Mouse (Mus musculus) heart, embryonic 14.5 days (tissue): Measurements from ENCODE around the gene Zfp512b. TPM values are rescaled to one million over a fixed set of nuclear protein-coding genes. Genes with fewer than 3 reads are reported as not detected.
A peak's percentile ranks its signal among the peaks of the same experiment; 100 is the strongest.

ENCODE experiments used
- ATAC-seq: fragments of 200-750 bp; cut with Nextera tagmentation; 2 replicates; pipeline ENCODE4 v1.8.0; 2017; ENCODE audit warnings: low read depth, moderate TSS enrichment; ENCODE audit not compliant: insufficient number of reproducible peaks, insufficient read depth, low FRiP score
- H3K27ac ChIP-seq, 2 experiments: fragments of 200-500 bp in 1 of 2; fragments of 300-500 bp in 1 of 2; sonication (generic) in 1 of 2; replicated peaks in 1 of 2; 2 replicates each; pipeline ENCODE4 v1.5.1; 2012 to 2014; ENCODE audit warnings: low read depth in 2 of 2, low read length in 2 of 2, control low read depth in 1 of 2, mild to moderate bottlenecking in 1 of 2, mixed read lengths in 1 of 2; ENCODE audit not compliant: control insufficient read depth in 1 of 2, insufficient read depth in 1 of 2
- H3K27me3 ChIP-seq: fragments of 300-500 bp; sonication (generic); 2 replicates; pipeline ENCODE4 v1.6.1; 2014; ENCODE audit warnings: mild to moderate bottlenecking, low read length, control low read depth; ENCODE audit not compliant: control insufficient read depth, insufficient read depth
- H3K36me3 ChIP-seq: fragments of 300-500 bp; sonication (generic); 2 replicates; pipeline ENCODE4 v1.6.1; 2014; ENCODE audit warnings: mild to moderate bottlenecking, control low read depth, low read length, mixed read lengths; ENCODE audit not compliant: control insufficient read depth, insufficient read depth
- H3K4me1 ChIP-seq, 2 experiments: fragments of 200-500 bp in 1 of 2; fragments of 300-500 bp in 1 of 2; sonication (generic) in 1 of 2; 2 replicates each; pipeline ENCODE4 v1.6.1; 2012 to 2014; ENCODE audit warnings: low read length in 2 of 2, control low read depth in 1 of 2, mixed read lengths in 1 of 2; ENCODE audit not compliant: control insufficient read depth in 2 of 2, insufficient read depth in 2 of 2
- H3K4me2 ChIP-seq: fragments of 300-500 bp; sonication (generic); 2 replicates; pipeline ENCODE4 v1.6.1; 2014; ENCODE audit warnings: mild to moderate bottlenecking, low read length
- H3K4me3 ChIP-seq, 2 experiments: fragments of 200-500 bp in 1 of 2; fragments of 300-500 bp in 1 of 2; sonication (generic) in 1 of 2; 2 replicates each; pipeline ENCODE4 v1.5.1; 2012 to 2014; ENCODE audit warnings: low read length in 2 of 2, mild to moderate bottlenecking in 2 of 2, control low read depth in 1 of 2, low read depth in 1 of 2, moderate library complexity in 1 of 2; ENCODE audit not compliant: control insufficient read depth in 1 of 2, insufficient read depth in 1 of 2
- H3K9ac ChIP-seq: fragments of 300-500 bp; sonication (generic); 2 replicates; pipeline ENCODE4 v1.6.1; 2014; ENCODE audit warnings: mild to moderate bottlenecking, low read length
- H3K9me3 ChIP-seq: fragments of 300-500 bp; sonication (generic); 2 replicates; pipeline ENCODE4 v1.6.1; 2016; ENCODE audit warnings: low read length, control low read depth; ENCODE audit not compliant: control insufficient read depth
- WGBS: fragments of 180-500 bp; shearing (Covaris S2); extraction: QIAGEN DNeasy Blood & Tissue Kit; methylation state at CpG from one replicate; pipeline ENCODE4 v1.1.7; 2014; 5-methylcytosine and 5-hydroxymethylcytosine counted together
- polyA plus RNA-seq: library from polyadenylated mRNA; unstranded; fragments of >200 nt; fragmentation: Nextera tagmentation; extraction: Ambion mirVana; gene quantifications from 2 replicates; pipeline ENCODE4 v1.2.1, GENCODE M21; 2014

Gene Zfp512b
- polyA plus RNA-seq, 1 experiment from 2014 or later, result 32.0 TPM

DNA sequence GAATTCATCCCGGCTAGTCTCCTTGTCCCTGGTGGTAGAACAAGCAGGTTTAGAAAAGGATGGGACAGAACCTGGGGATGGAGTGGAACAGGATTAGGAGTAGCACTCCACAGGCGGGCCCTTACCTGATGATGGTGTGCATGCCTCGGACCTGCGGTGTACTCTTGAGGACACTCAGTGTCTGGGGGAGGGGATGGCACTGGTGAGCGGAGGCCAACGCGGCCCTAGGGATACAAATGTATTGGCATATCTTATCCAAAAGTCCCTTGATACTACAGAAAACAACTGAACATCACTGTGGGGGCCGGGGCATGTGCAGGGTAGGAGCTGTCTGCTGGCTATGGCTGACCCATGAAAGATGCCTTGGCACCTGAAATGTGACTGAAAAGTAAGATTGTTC, 22.2 kb downstream of the Zfp512b start:
- Histone ChIP-seq H3K4me2 (no peak overlapping the region), H3K27me3 (no peaks in the 10 kb centered on the region), H3K9me3 (no peaks in the 10 kb centered on the region), H3K36me3 (peaks cover 38% of the 10 kb centered on the region), H3K9ac (no peak overlapping the region), H3K4me3 (no peak overlapping the region), H3K4me1 (0 out of 4 replicates have a peak, but pooled peaks cover 0 to 2% of the 10 kb centered on the region in 2 experiments), H3K27ac (no peak overlapping the region)
- no peak for ATAC-seq
- whole genome bisulfite sequencing, result 80% methylated on average over 8 of the region's 8 CpGs

DNA sequence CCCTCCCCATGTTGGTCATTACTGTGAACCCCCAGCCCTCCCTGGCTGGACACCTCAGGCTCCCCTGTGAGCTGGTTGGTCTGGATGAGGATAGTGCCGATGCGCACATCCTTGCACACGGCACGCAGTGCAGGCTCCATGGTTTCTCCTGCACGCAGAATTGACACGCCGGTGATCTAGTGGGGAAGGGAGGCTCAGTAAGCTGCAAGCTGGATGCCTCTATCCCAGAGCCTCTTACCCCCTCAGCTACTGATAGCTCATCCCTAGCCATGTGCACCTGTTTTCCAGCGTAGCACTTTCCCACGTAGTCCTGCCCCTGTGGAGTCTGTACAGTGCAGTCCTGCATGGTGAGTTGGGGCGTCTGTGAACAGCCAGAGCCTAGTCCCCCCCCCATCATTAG, 22.7 kb downstream of the Zfp512b start:
- Histone ChIP-seq H3K9me3 (no peaks in the 10 kb centered on the region), H3K27me3 (no peaks in the 10 kb centered on the region), H3K4me3 (no peak overlapping the region), H3K27ac (no peak overlapping the region), H3K36me3 (peaks cover 37% of the 10 kb centered on the region), H3K4me2 (no peak overlapping the region), H3K9ac (no peak overlapping the region), H3K4me1 (0 out of 4 replicates have a peak, but pooled peaks cover 0 to 2% of the 10 kb centered on the region in 2 experiments)
- ATAC-seq, result no peak
- 85% methylated on average over 10 of the region's 10 CpGs for WGBS

GRCm38 (mm10) chr2:181568272-181569008, 24.2 kb downstream of the Zfp512b start:
- no peaks in the 10 kb centered on the region for H3K9me3 ChIP-seq
- peaks cover 23% of the 10 kb centered on the region for H3K36me3 ChIP-seq
- H3K4me3 ChIP-seq, result no peak overlapping the region
- WGBS, result 57% methylated on average over 7 of the region's 7 CpGs
- H3K27me3 ChIP-seq, result no peaks in the 10 kb centered on the region
- ATAC-seq, result no peak
- H3K27ac ChIP-seq, result no peak overlapping the region
- H3K4me2 ChIP-seq, result no peak overlapping the region
- H3K9ac ChIP-seq, result no peak overlapping the region
- 0 out of 4 replicates have a peak, but pooled peaks cover 0 to 2% of the 10 kb centered on the region in 2 experiments for H3K4me1 ChIP-seq

- peaks cover 12% of the 10 kb centered on the region for H3K36me3 ChIP-seq
- H3K9ac ChIP-seq, result no peak overlapping the region
- ATAC-seq, result no peak
- no peaks in the 10 kb centered on the region for H3K27me3 ChIP-seq
- 79% methylated on average over 3 of the region's 3 CpGs for whole genome bisulfite sequencing
- no peak overlapping the region for H3K4me3 ChIP-seq
- H3K4me1 ChIP-seq, result 0 out of 4 replicates have a peak, but pooled peaks cover 0 to 2% of the 10 kb centered on the region in 2 experiments
- H3K4me2 ChIP-seq, result no peak overlapping the region
- no peak overlapping the region for H3K27ac ChIP-seq
- no peaks in the 10 kb centered on the region for H3K9me3 ChIP-seq
These were observed 25.3 kb downstream of the Zfp512b start for GRCm38 (mm10) chr2:181567338-181567737.

DNA sequence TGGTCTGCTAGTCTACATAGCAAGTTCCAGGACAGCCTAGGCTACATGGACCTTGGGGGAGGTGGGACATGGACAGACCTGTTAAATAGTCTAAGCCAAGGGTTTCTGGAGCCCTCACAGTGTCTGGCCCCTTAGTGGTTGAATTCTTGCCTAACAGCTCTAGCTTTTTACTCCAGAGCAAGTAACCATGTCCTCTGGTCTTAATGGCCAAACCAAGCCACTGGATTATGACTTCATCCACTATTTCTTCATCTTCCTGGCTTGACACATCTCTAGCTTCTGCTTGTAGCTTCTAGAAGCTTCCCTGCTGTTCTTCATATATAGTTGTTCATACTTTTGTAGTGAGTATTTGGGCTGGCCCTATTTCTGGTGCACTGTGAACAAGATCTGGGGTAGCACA, 38.8 kb downstream of the Zfp512b start:
- no peaks in the 10 kb centered on the region for H3K27me3 ChIP-seq
- no peaks in the 10 kb centered on the region for H3K4me1 ChIP-seq
- H3K9ac ChIP-seq, result no peak overlapping the region
- no peak overlapping the region for H3K27ac ChIP-seq
- H3K4me2 ChIP-seq, result no peak overlapping the region
- ATAC-seq, result no peak
- H3K4me3 ChIP-seq, result no peak overlapping the region
- H3K36me3 ChIP-seq, result peaks cover 58% of the 10 kb centered on the region
- no peaks in the 10 kb centered on the region for H3K9me3 ChIP-seq

- no peak for ATAC-seq
- Histone ChIP-seq H3K9ac (no peak overlapping the region), H3K9me3 (no peaks in the 10 kb centered on the region), H3K4me2 (no peak overlapping the region), H3K4me1 (no peaks in the 10 kb centered on the region), H3K27ac (no peak overlapping the region), H3K27me3 (no peaks in the 10 kb centered on the region), H3K36me3 (peaks cover 87% of the 10 kb centered on the region), H3K4me3 (no peak overlapping the region)
- WGBS, result 98% methylated on average over 2 of the region's 2 CpGs
These were observed 42.4 kb downstream of the Zfp512b start for GRCm38 (mm10) chr2:181550233-181550632.

- Histone ChIP-seq H3K27me3 (no peaks in the 10 kb centered on the region), H3K27ac (no peak overlapping the region), H3K4me1 (no peaks in the 10 kb centered on the region), H3K9me3 (no peaks in the 10 kb centered on the region), H3K4me3 (no peak overlapping the region), H3K36me3 (peaks cover 76% of the 10 kb centered on the region), H3K4me2 (no peak overlapping the region), H3K9ac (no peak overlapping the region)
- WGBS, result 51% methylated on average over 5 of the region's 5 CpGs
- 0 out of 2 replicates have a peak, but pooled peaks have one; percentile 4 for ATAC-seq
These were observed 43.9 kb downstream of the Zfp512b start for GRCm38 (mm10) chr2:181548682-181549081.

GRCm38 (mm10) chr2:181548227-181548626, 44.4 kb downstream of the Zfp512b start:
- no peaks in the 10 kb centered on the region for H3K4me1 ChIP-seq
- H3K27ac ChIP-seq, result no peak overlapping the region
- no peak overlapping the region for H3K4me2 ChIP-seq
- H3K4me3 ChIP-seq, result no peak overlapping the region
- H3K36me3 ChIP-seq, result peaks cover 73% of the 10 kb centered on the region
- ATAC-seq, result no peak
- no peak overlapping the region for H3K9ac ChIP-seq
- no peaks in the 10 kb centered on the region for H3K27me3 ChIP-seq
- WGBS, result 74% methylated on average over 1 of the region's 1 CpGs
- H3K9me3 ChIP-seq, result no peaks in the 10 kb centered on the region
